Mouse (Mus musculus): ENCODE measurements at regions not wholly inside any gene's neighbourhood (a gene's known extent, or its start where the extent isn't known, plus 50 kb on each side); places are given as distances from the start of the nearest gene placed in this dataset.

GRCm38 (mm10) chr2:173379736-173380135 lies 103.4 kb upstream of the Pmepa1 start:
- H3K27ac ChIP-seq (ENCODE audit: low read length), result no peak overlapping the region
- no peak overlapping the region for H3K9ac ChIP-seq (replicated peaks; ENCODE audit: low read depth)
- 95% methylated on average over 1 of the region's 1 CpGs for WGBS
- DNase-seq (ENCODE audit: low spot score) (no peak), ATAC-seq (no peak)
- TF ChIP-seq CTCF (IDR thresholded peaks at IDR 0.05) (no peak), EP300 (IDR thresholded peaks at IDR 0.05) (no peak)
- no peak overlapping the region for H3K4me3 ChIP-seq (ENCODE audit: low read depth, low read length)
- H3K27me3 ChIP-seq (replicated peaks; ENCODE audit: insufficient read depth, low read length), result no peaks in the 10 kb centered on the region
- H3K4me1 ChIP-seq (ENCODE audit: insufficient read depth, low read depth, low read length), result peaks cover 5% of the 10 kb centered on the region; the same call in 1 of the 2 replicates
- no peak overlapping the region for H3K4me2 ChIP-seq (replicated peaks; ENCODE audit: low read depth, low read length)
- H3K9me3 ChIP-seq (ENCODE audit: low read length), result no peaks in the 10 kb centered on the region
- no peaks in the 10 kb centered on the region for H3K36me3 ChIP-seq (ENCODE audit: insufficient read depth, low read length)

DNA sequence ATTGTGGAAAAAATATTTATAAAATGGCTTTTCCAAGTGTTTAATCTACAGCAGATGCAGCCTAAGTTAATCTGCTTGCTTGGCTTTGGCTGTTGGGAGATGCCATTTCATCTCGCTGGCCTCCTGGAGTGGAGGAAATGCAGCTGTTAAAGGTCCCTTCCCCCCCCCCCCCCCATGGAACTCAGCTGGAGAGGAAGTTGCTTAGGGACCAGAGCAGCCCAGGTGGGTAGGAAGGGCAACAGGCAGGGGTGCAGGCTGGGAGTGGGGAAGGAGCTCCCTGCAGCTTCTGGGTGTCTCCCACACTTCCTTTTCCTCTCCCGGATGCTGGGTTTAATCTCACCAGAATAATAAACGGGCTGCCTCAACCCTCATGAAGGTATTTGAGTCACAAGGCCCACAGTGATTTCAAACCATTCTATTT lies 104.0 kb upstream of the Pmepa1 start:
- Histone ChIP-seq H3K27ac (ENCODE audit: low read length) (no peak overlapping the region), H3K4me1 (ENCODE audit: insufficient read depth, low read depth, low read length) (peaks cover 5% of the 10 kb centered on the region; the same call in 1 of the 2 replicates), H3K36me3 (ENCODE audit: insufficient read depth, low read length) (no peaks in the 10 kb centered on the region), H3K4me3 (ENCODE audit: low read depth, low read length) (no peak overlapping the region), H3K9ac (replicated peaks; ENCODE audit: low read depth) (no peak overlapping the region), H3K9me3 (ENCODE audit: low read length) (no peaks in the 10 kb centered on the region), H3K27me3 (replicated peaks; ENCODE audit: insufficient read depth, low read length) (no peaks in the 10 kb centered on the region), H3K4me2 (replicated peaks; ENCODE audit: low read depth, low read length) (no peak overlapping the region)
- 28% methylated on average over 3 of the region's 3 CpGs for WGBS
- no peak for DNase-seq (ENCODE audit: low spot score)
- no peak for TF ChIP-seq CTCF (IDR thresholded peaks at IDR 0.05)
- TF ChIP-seq EP300 (IDR thresholded peaks at IDR 0.05), result no peak
- ATAC-seq, result peak; percentile 27; the same call in 1 of the 2 replicates

DNA sequence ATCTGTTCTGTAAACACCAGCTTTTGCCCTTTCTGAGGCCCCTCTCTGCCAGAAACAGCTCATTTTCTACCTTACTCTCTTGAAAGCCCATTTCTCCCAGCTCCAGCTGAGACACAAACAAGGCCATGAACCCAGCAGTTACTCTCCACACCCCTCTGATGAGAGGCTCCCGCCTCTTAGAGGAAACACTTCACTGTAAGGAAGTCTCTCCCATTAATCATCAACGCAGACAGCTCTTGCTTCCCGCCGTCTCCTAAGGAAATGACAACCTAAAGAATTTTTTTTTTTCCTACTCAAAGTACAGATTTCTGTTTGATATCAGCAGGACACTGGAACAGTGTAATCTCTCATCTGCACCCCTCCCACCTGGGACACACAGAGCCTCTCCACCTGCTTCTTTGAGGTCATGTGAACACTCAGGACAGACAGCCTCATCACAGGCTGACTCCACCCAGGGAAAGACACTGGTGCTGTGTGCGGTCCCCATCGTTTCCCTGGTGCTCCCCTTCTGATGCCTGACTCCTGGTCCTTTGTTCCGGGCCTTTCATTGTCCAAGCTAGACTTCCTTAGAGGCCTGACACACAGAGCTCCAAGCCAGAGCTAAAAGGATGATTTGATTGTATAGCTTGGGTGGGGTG lies 106.0 kb upstream of the Pmepa1 start:
- ATAC-seq (peak; percentile 67), DNase-seq (ENCODE audit: low spot score) (peak; percentile 48)
- peaks cover 5% of the 10 kb centered on the region; the same call in 1 of the 2 replicates for H3K4me1 ChIP-seq (ENCODE audit: insufficient read depth, low read depth, low read length)
- TF ChIP-seq EP300 (IDR thresholded peaks at IDR 0.05) (peak; percentile 60; the same call in 1 of the 2 replicates), CTCF (IDR thresholded peaks at IDR 0.05) (no peak)
- no peaks in the 10 kb centered on the region for H3K9me3 ChIP-seq (ENCODE audit: low read length)
- no peak overlapping the region for H3K27ac ChIP-seq (ENCODE audit: low read length)
- H3K4me2 ChIP-seq (replicated peaks; ENCODE audit: low read depth, low read length), result no peak overlapping the region
- H3K36me3 ChIP-seq (ENCODE audit: insufficient read depth, low read length), result no peaks in the 10 kb centered on the region
- H3K9ac ChIP-seq (replicated peaks; ENCODE audit: low read depth), result no peak overlapping the region
- H3K4me3 ChIP-seq (ENCODE audit: low read depth, low read length), result no peak overlapping the region
- H3K27me3 ChIP-seq (replicated peaks; ENCODE audit: insufficient read depth, low read length), result no peaks in the 10 kb centered on the region
- WGBS, result 20% methylated on average over 7 of the region's 7 CpGs

DNA sequence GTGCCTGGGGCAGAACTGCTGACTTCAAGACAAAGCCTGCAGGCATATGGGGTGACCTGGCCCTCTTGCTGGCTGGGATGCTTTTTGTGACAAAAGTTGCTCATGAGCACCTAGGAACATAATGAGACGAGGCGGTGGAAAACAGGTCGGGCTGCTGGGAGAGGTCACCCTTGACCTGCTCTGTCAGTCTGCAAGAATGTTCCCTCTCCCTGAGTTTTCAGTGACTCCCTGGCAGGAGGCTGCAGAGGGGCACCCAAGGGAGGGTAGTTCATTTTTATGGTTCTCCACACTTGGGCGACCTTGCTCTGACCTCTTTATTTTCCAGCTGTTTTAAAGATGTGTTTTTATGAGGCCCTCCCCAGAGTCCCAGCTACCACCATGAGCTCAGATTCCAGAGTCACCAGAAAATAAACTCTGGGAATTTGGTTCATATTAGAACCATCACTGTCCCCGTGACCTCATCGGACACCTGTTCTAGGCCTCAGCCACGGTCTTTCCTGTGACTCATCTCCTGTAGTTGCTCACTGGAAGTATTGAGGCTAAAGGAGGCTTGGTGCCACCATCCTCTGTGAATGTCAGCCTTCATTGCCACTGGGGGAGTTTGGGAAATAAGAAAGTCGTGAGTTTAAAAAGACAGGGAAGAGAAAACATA lies 108.7 kb upstream of the Pmepa1 start:
- no peak for DNase-seq (ENCODE audit: low spot score)
- H3K9me3 ChIP-seq (ENCODE audit: low read length), result no peaks in the 10 kb centered on the region
- no peak overlapping the region for H3K9ac ChIP-seq (replicated peaks; ENCODE audit: low read depth)
- no peaks in the 10 kb centered on the region for H3K27me3 ChIP-seq (replicated peaks; ENCODE audit: insufficient read depth, low read length)
- H3K27ac ChIP-seq (ENCODE audit: low read length), result no peak overlapping the region
- no peak overlapping the region for H3K4me2 ChIP-seq (replicated peaks; ENCODE audit: low read depth, low read length)
- no peak for ATAC-seq
- WGBS, result 78% methylated on average over 8 of the region's 8 CpGs
- no peak overlapping the region for H3K4me3 ChIP-seq (ENCODE audit: low read depth, low read length)
- TF ChIP-seq CTCF (IDR thresholded peaks at IDR 0.05) (no peak), EP300 (IDR thresholded peaks at IDR 0.05) (no peak)
- H3K4me1 ChIP-seq (ENCODE audit: insufficient read depth, low read depth, low read length), result peaks cover 5% of the 10 kb centered on the region; the same call in 1 of the 2 replicates
- no peaks in the 10 kb centered on the region for H3K36me3 ChIP-seq (ENCODE audit: insufficient read depth, low read length)

GRCm38 (mm10) chr2:173385722-173386141 lies 109.4 kb upstream of the Pmepa1 start:
- Histone ChIP-seq H3K4me1 (ENCODE audit: insufficient read depth, low read depth, low read length) (peaks cover 5% of the 10 kb centered on the region; the same call in 1 of the 2 replicates), H3K9me3 (ENCODE audit: low read length) (no peaks in the 10 kb centered on the region), H3K27ac (ENCODE audit: low read length) (no peak overlapping the region), H3K4me3 (ENCODE audit: low read depth, low read length) (no peak overlapping the region), H3K4me2 (replicated peaks; ENCODE audit: low read depth, low read length) (no peak overlapping the region), H3K9ac (replicated peaks; ENCODE audit: low read depth) (no peak overlapping the region), H3K36me3 (ENCODE audit: insufficient read depth, low read length) (no peaks in the 10 kb centered on the region), H3K27me3 (replicated peaks; ENCODE audit: insufficient read depth, low read length) (no peaks in the 10 kb centered on the region)
- WGBS, result 49% methylated on average over 9 of the region's 9 CpGs
- DNase-seq (ENCODE audit: low spot score) (no peak), ATAC-seq (no peak)
- TF ChIP-seq EP300 (IDR thresholded peaks at IDR 0.05), result no peak
- no peak for TF ChIP-seq CTCF (IDR thresholded peaks at IDR 0.05)

DNA sequence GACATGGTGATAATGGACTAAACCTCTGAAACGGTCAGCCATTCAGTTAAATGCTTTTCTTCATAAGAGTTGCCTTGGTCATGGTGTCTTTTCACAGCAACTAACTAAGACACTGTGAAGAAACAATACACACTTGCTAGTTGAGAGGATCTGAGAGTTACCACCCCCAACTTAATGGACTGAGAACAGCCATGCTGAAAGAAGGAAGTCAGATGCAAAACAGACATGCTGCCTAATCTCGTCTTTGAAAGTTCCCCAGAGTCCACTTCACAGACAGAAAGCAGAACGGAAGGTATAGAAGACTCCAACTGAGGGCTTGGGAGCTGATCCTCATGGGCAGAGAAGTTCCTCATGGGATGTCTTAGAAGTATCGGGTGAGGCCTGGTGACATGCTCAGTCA lies 111.8 kb upstream of the Pmepa1 start:
- no peak overlapping the region for H3K27ac ChIP-seq (ENCODE audit: low read length)
- ATAC-seq (no peak), DNase-seq (ENCODE audit: low spot score) (no peak)
- WGBS, result 75% methylated on average over 4 of the region's 4 CpGs
- no peaks in the 10 kb centered on the region for H3K9me3 ChIP-seq (ENCODE audit: low read length)
- TF ChIP-seq EP300 (IDR thresholded peaks at IDR 0.05), result no peak
- TF ChIP-seq CTCF (IDR thresholded peaks at IDR 0.05), result no peak
- no peak overlapping the region for H3K4me2 ChIP-seq (replicated peaks; ENCODE audit: low read depth, low read length)
- no peak overlapping the region for H3K9ac ChIP-seq (replicated peaks; ENCODE audit: low read depth)
- no peaks in the 10 kb centered on the region for H3K36me3 ChIP-seq (ENCODE audit: insufficient read depth, low read length)
- H3K4me1 ChIP-seq (ENCODE audit: insufficient read depth, low read depth, low read length), result no peaks in the 10 kb centered on the region
- no peaks in the 10 kb centered on the region for H3K27me3 ChIP-seq (replicated peaks; ENCODE audit: insufficient read depth, low read length)
- H3K4me3 ChIP-seq (ENCODE audit: low read depth, low read length), result no peak overlapping the region

Measured in lung, postnatal 0 days (tissue).